Mouse (Mus musculus) kidney, adult 2 months (tissue): ENCODE results near the gene Plekha5.

ENCODE experiments used
- CTCF ChIP-seq: fragments of 200-500 bp; conservative IDR thresholded peaks from 2 replicates; pipeline ENCODE4 v1.5.1; 2011; ENCODE audit warnings: low read depth, mild to moderate bottlenecking, control low read depth, low read length, moderate library complexity, mixed read lengths; ENCODE audit not compliant: insufficient read depth, insufficient read length
- POLR2A ChIP-seq: fragments of 200-500 bp; IDR thresholded peaks from one replicate; pipeline ENCODE4 v1.6.1; 2011; ENCODE audit warnings: low read depth, low read length, control low read depth

GRCm38 (mm10) chr6:140429236-140429635 is 5.4 kb downstream of the Plekha5 start:
- TF ChIP-seq POLR2A, result no peak
- TF ChIP-seq CTCF, result no peak
